Mouse (Mus musculus): ENCODE results near the gene Art4.

DNA sequence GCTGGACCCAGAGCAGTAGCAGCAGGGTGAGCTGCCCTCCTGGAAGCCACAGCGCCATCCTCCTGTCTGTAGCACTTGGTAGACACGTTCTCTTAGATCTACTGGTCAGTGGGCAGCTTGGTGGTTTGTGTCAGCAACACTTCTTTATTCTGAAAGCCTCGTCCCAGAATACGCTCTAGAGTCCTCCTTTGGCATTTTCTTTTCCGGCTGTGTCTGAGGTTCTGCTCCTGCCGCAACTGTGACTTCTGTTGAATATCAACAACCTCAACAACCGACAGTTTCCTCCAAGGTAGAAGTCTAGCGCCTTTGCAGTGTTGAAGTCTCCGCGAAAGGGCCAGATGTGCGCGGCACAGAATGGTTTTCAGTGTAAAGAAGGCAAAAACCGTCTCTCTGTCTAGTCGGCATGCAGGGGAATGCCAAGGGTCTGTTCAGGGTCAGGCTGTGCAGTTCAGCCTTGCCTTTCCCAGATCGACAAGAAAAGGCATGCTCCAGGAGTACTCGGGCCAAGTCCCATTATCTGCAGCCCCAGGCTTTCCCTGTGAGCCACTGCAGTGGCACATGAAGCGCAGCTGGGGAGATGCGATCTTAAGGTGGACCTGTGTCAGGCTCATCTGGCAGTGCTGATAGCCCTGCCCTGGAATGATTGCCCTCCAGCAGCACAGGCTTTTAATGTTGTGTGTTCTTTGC is at the start of gene Art4:
- TF ChIP-seq CTCF (IDR thresholded peaks at IDR 0.05; ENCODE audit: extremely low read depth, insufficient read length, insufficient replicate concordance, low read depth, low read length) (no peak), POLR2A (IDR thresholded peaks at IDR 0.05; ENCODE audit: low read depth, low read length) (no peak)

All from small intestine, adult 2 months (tissue).